Mouse (Mus musculus): Measurements from ENCODE around the gene Itpr2. TPM values are rescaled to one million over a fixed set of nuclear protein-coding genes. Genes with fewer than 3 reads are reported as not detected.

Itpr2 gene
- polyA plus RNA-seq, 1 experiment from 2014 or later, result 7.6 TPM

GRCm38 (mm10) chr6:146205136-146205535, 296.9 kb downstream of the Itpr2 start:
- no peak overlapping the region for H3K4me3 ChIP-seq (ENCODE audit: low read depth, low read length)
- H3K4me1 ChIP-seq (replicated peaks; ENCODE audit: control insufficient read depth, insufficient read depth, low read length), result no peaks in the 10 kb centered on the region
- 55% methylated on average over 2 of the region's 2 CpGs for whole genome bisulfite sequencing
- H3K27me3 ChIP-seq (replicated peaks; ENCODE audit: control insufficient read depth, insufficient read depth, low read length), result no peaks in the 10 kb centered on the region
- DNase-seq (ENCODE audit: low spot score), result no peak
- H3K9me3 ChIP-seq (ENCODE audit: control insufficient read depth, low read length), result no peaks in the 10 kb centered on the region
- ATAC-seq (replicated peaks; ENCODE audit: low FRiP score, low TSS enrichment, low read depth), result no peak
- no peaks in the 10 kb centered on the region for H3K36me3 ChIP-seq (ENCODE audit: control insufficient read depth, insufficient read depth, low read length)
- no peak overlapping the region for H3K27ac ChIP-seq (ENCODE audit: low read depth)
- H3K4me2 ChIP-seq (ENCODE audit: low read length), result no peak overlapping the region
- H3K9ac ChIP-seq (ENCODE audit: low read length), result no peak overlapping the region

DNA sequence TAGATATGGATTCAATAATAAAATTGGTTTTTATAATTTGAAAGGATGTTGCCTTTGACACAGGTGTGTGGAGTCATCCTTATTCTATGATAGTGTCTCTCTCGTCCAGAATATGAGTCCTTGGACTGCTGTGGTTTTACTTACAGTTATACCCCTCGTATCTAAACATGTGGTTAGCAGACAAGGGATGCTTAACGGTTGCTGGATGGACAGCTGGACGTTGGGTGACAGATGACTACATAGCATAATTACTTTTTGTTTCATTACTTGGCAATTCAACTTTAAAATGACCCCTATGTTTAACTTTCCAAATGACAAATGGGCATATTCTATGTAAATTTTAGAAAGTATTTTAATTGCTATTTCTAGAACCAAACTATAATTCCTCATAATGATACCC, 297.6 kb downstream of the Itpr2 start:
- DNase-seq (ENCODE audit: low spot score) (no peak), ATAC-seq (replicated peaks; ENCODE audit: low FRiP score, low TSS enrichment, low read depth) (no peak)
- no peaks in the 10 kb centered on the region for H3K27me3 ChIP-seq (replicated peaks; ENCODE audit: control insufficient read depth, insufficient read depth, low read length)
- H3K4me2 ChIP-seq (ENCODE audit: low read length), result no peak overlapping the region
- H3K9me3 ChIP-seq (ENCODE audit: control insufficient read depth, low read length), result no peaks in the 10 kb centered on the region
- WGBS, result 47% methylated on average over 4 of the region's 4 CpGs
- H3K4me3 ChIP-seq (ENCODE audit: low read depth, low read length), result no peak overlapping the region
- no peak overlapping the region for H3K27ac ChIP-seq (ENCODE audit: low read depth)
- H3K4me1 ChIP-seq (replicated peaks; ENCODE audit: control insufficient read depth, insufficient read depth, low read length), result no peaks in the 10 kb centered on the region
- no peak overlapping the region for H3K9ac ChIP-seq (ENCODE audit: low read length)
- no peaks in the 10 kb centered on the region for H3K36me3 ChIP-seq (ENCODE audit: control insufficient read depth, insufficient read depth, low read length)

- Histone ChIP-seq H3K27ac (ENCODE audit: low read depth) (no peak overlapping the region), H3K4me2 (ENCODE audit: low read length) (no peak overlapping the region), H3K9ac (ENCODE audit: low read length) (no peak overlapping the region), H3K9me3 (ENCODE audit: control insufficient read depth, low read length) (0 out of 2 replicates have a peak, but pooled peaks cover 6% of the 10 kb centered on the region), H3K27me3 (replicated peaks; ENCODE audit: control insufficient read depth, insufficient read depth, low read length) (no peaks in the 10 kb centered on the region), H3K36me3 (ENCODE audit: control insufficient read depth, insufficient read depth, low read length) (no peaks in the 10 kb centered on the region), H3K4me1 (replicated peaks; ENCODE audit: control insufficient read depth, insufficient read depth, low read length) (no peaks in the 10 kb centered on the region), H3K4me3 (ENCODE audit: low read depth, low read length) (no peak overlapping the region)
- DNase-seq (ENCODE audit: low spot score), result no peak
- 93% methylated on average over 7 of the region's 7 CpGs for WGBS
- no peak for ATAC-seq (replicated peaks; ENCODE audit: low FRiP score, low TSS enrichment, low read depth)
Observed at GRCm38 (mm10) chr6:146197868-146198379, 304.1 kb downstream of the Itpr2 start.

GRCm38 (mm10) chr6:146196701-146197100, 305.3 kb downstream of the Itpr2 start:
- no peak overlapping the region for H3K9ac ChIP-seq (ENCODE audit: low read length)
- H3K27me3 ChIP-seq (replicated peaks; ENCODE audit: control insufficient read depth, insufficient read depth, low read length), result no peaks in the 10 kb centered on the region
- H3K9me3 ChIP-seq (ENCODE audit: control insufficient read depth, low read length), result 0 out of 2 replicates have a peak, but pooled peaks cover 6% of the 10 kb centered on the region
- H3K4me1 ChIP-seq (replicated peaks; ENCODE audit: control insufficient read depth, insufficient read depth, low read length), result no peaks in the 10 kb centered on the region
- no peak overlapping the region for H3K27ac ChIP-seq (ENCODE audit: low read depth)
- no peak overlapping the region for H3K4me3 ChIP-seq (ENCODE audit: low read depth, low read length)
- no peaks in the 10 kb centered on the region for H3K36me3 ChIP-seq (ENCODE audit: control insufficient read depth, insufficient read depth, low read length)
- ATAC-seq (replicated peaks; ENCODE audit: low FRiP score, low TSS enrichment, low read depth) (no peak), DNase-seq (ENCODE audit: low spot score) (no peak)
- 92% methylated on average over 1 of the region's 1 CpGs for WGBS
- no peak overlapping the region for H3K4me2 ChIP-seq (ENCODE audit: low read length)

GRCm38 (mm10) chr6:146195854-146196457, 306.1 kb downstream of the Itpr2 start:
- DNase-seq (ENCODE audit: low spot score) (no peak), ATAC-seq (replicated peaks; ENCODE audit: low FRiP score, low TSS enrichment, low read depth) (no peak)
- Histone ChIP-seq H3K4me3 (ENCODE audit: low read depth, low read length) (no peak overlapping the region), H3K9ac (ENCODE audit: low read length) (no peak overlapping the region), H3K27me3 (replicated peaks; ENCODE audit: control insufficient read depth, insufficient read depth, low read length) (no peaks in the 10 kb centered on the region), H3K4me2 (ENCODE audit: low read length) (no peak overlapping the region), H3K9me3 (ENCODE audit: control insufficient read depth, low read length) (0 out of 2 replicates have a peak, but pooled peaks cover 6% of the 10 kb centered on the region), H3K36me3 (ENCODE audit: control insufficient read depth, insufficient read depth, low read length) (no peaks in the 10 kb centered on the region), H3K27ac (ENCODE audit: low read depth) (no peak overlapping the region), H3K4me1 (replicated peaks; ENCODE audit: control insufficient read depth, insufficient read depth, low read length) (no peaks in the 10 kb centered on the region)
- 92% methylated on average over 7 of the region's 7 CpGs for WGBS

DNA sequence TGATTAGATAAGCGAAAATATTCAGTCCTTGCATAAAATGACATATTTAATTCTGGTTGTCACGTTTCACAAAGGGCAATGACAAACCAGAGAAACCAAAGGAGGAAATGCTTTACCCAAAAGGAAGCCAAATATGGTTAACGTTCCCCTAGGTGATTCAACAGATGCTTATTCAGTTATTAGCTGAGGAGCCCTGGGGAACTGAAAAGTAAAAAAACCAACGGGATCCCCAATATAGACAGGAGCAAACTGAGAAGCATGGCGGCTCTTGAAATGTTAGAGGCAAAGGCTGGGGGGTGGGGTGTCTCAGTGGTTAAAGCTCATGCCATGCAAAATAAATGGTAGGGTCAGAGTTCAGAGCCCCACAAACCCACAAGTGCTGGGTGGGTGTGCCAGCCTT, 310.1 kb downstream of the Itpr2 start:
- no peaks in the 10 kb centered on the region for H3K36me3 ChIP-seq (ENCODE audit: control insufficient read depth, insufficient read depth, low read length)
- no peaks in the 10 kb centered on the region for H3K4me1 ChIP-seq (replicated peaks; ENCODE audit: control insufficient read depth, insufficient read depth, low read length)
- H3K9me3 ChIP-seq (ENCODE audit: control insufficient read depth, low read length), result 0 out of 2 replicates have a peak, but pooled peaks cover 6% of the 10 kb centered on the region
- ATAC-seq (replicated peaks; ENCODE audit: low FRiP score, low TSS enrichment, low read depth) (no peak), DNase-seq (ENCODE audit: low spot score) (no peak)
- no peak overlapping the region for H3K9ac ChIP-seq (ENCODE audit: low read length)
- H3K4me2 ChIP-seq (ENCODE audit: low read length), result no peak overlapping the region
- WGBS, result 83% methylated on average over 5 of the region's 5 CpGs
- H3K27ac ChIP-seq (ENCODE audit: low read depth), result no peak overlapping the region
- no peak overlapping the region for H3K4me3 ChIP-seq (ENCODE audit: low read depth, low read length)
- H3K27me3 ChIP-seq (replicated peaks; ENCODE audit: control insufficient read depth, insufficient read depth, low read length), result no peaks in the 10 kb centered on the region

GRCm38 (mm10) chr6:146190006-146190405, 312.0 kb downstream of the Itpr2 start:
- no peaks in the 10 kb centered on the region for H3K36me3 ChIP-seq (ENCODE audit: control insufficient read depth, insufficient read depth, low read length)
- H3K4me1 ChIP-seq (replicated peaks; ENCODE audit: control insufficient read depth, insufficient read depth, low read length), result no peaks in the 10 kb centered on the region
- no peak overlapping the region for H3K4me2 ChIP-seq (ENCODE audit: low read length)
- 0 out of 2 replicates have a peak, but pooled peaks cover 6% of the 10 kb centered on the region for H3K9me3 ChIP-seq (ENCODE audit: control insufficient read depth, low read length)
- H3K27me3 ChIP-seq (replicated peaks; ENCODE audit: control insufficient read depth, insufficient read depth, low read length), result no peaks in the 10 kb centered on the region
- ATAC-seq (replicated peaks; ENCODE audit: low FRiP score, low TSS enrichment, low read depth) (no peak), DNase-seq (ENCODE audit: low spot score) (no peak)
- 31% methylated on average over 8 of the region's 8 CpGs for WGBS
- no peak overlapping the region for H3K27ac ChIP-seq (ENCODE audit: low read depth)
- no peak overlapping the region for H3K9ac ChIP-seq (ENCODE audit: low read length)
- H3K4me3 ChIP-seq (ENCODE audit: low read depth, low read length), result no peak overlapping the region

GRCm38 (mm10) chr6:146185532-146185931, 316.5 kb downstream of the Itpr2 start:
- H3K36me3 ChIP-seq (ENCODE audit: control insufficient read depth, insufficient read depth, low read length), result no peaks in the 10 kb centered on the region
- H3K27ac ChIP-seq (ENCODE audit: low read depth), result no peak overlapping the region
- 82% methylated on average over 2 of the region's 2 CpGs for WGBS
- no peak overlapping the region for H3K9ac ChIP-seq (ENCODE audit: low read length)
- H3K4me1 ChIP-seq (replicated peaks; ENCODE audit: control insufficient read depth, insufficient read depth, low read length), result no peaks in the 10 kb centered on the region
- H3K4me3 ChIP-seq (ENCODE audit: low read depth, low read length), result no peak overlapping the region
- H3K9me3 ChIP-seq (ENCODE audit: control insufficient read depth, low read length), result no peaks in the 10 kb centered on the region
- no peak overlapping the region for H3K4me2 ChIP-seq (ENCODE audit: low read length)
- no peaks in the 10 kb centered on the region for H3K27me3 ChIP-seq (replicated peaks; ENCODE audit: control insufficient read depth, insufficient read depth, low read length)
- ATAC-seq (replicated peaks; ENCODE audit: low FRiP score, low TSS enrichment, low read depth) (no peak), DNase-seq (ENCODE audit: low spot score) (no peak)

DNA sequence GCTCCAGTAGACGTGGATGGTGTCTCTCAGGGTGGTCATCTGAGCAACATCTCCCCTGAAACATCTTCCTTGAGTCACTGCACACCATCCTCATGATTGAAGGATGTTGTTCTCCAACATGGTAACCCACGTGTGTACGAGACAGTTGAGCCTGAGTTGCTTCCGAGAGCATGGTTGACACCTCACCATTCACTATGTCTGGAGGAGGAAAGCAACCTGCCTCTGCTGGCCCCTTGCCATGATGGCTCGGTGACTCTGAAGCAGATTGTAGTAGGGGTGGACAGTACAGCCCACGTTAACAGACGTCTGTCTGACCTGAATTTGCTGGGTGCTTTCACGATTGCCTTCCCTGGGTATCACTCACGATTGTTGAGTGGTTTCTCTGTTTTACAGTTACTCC, 317.3 kb downstream of the Itpr2 start:
- ATAC-seq (replicated peaks; ENCODE audit: low FRiP score, low TSS enrichment, low read depth) (no peak), DNase-seq (ENCODE audit: low spot score) (no peak)
- Histone ChIP-seq H3K27me3 (replicated peaks; ENCODE audit: control insufficient read depth, insufficient read depth, low read length) (no peaks in the 10 kb centered on the region), H3K27ac (ENCODE audit: low read depth) (no peak overlapping the region), H3K4me2 (ENCODE audit: low read length) (no peak overlapping the region), H3K36me3 (ENCODE audit: control insufficient read depth, insufficient read depth, low read length) (no peaks in the 10 kb centered on the region), H3K9ac (ENCODE audit: low read length) (no peak overlapping the region), H3K4me1 (replicated peaks; ENCODE audit: control insufficient read depth, insufficient read depth, low read length) (no peaks in the 10 kb centered on the region), H3K4me3 (ENCODE audit: low read depth, low read length) (no peak overlapping the region), H3K9me3 (ENCODE audit: control insufficient read depth, low read length) (no peaks in the 10 kb centered on the region)
- WGBS, result 82% methylated on average over 9 of the region's 9 CpGs

All from intestine, embryonic 14.5 days (tissue).